Mouse (Mus musculus) v-Abl transformed pro-B cells (cell line): ENCODE data around the gene Dnajc25.

Source experiments
- in situ Hi-C, 2 experiments: fragments of 400-800 bp; cut with MboI; formaldehyde crosslinking; loops; one replicate each; pipeline ENCODE4 v1.15.1; 2025; ENCODE audit not compliant: unreplicated experiment in 2 of 2

Dnajc25 gene

DNA sequence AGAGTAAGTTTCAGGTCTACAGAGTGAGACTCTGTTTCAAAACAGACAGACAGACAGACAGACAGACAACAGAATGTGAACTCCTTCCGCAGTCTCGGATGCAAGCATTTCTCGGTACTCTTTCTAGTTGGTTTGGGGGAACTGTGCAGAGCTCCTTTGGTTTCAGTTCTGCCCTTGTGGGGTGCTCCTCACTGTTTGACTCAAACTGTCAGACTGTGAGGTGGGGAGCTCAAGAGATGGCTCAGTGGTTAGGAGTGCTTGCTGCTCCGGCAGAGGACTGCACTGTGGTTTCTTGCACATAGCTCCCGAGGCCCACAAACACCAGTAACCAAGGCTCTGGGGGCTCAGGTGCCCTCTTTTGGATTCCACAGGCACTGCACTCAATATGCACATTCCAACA is 48.2 kb downstream of the Dnajc25 start:
- in situ Hi-C loops = loop anchor here in 1 of 2 experiments (25.0 kb wide), 1 partner anchor 956 kb away; no protein-coding TSS in a partner anchor

DNA sequence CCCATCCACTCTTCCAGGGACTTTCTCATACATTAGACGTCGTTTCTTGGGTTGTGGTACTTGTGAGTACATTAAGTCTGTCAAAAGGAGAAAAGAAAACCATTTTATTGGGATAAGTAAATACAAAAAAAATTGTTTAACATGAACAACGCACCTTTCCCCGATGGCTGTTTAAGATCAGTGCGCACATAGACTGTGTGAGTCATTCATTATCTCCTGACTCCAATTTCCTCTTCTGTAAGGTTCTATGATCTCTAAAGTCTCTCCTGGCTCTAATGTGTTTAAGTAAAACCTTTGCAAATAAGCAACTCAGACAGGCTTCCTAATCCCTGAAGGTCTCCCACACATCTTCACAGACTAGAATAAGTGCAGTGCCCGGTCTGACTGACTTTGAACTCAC is 49.0 kb downstream of the Dnajc25 start:
- in situ Hi-C loops = loop anchor here in 1 of 2 experiments (25.0 kb wide), 1 partner anchor 957 kb away; no protein-coding TSS in a partner anchor

DNA sequence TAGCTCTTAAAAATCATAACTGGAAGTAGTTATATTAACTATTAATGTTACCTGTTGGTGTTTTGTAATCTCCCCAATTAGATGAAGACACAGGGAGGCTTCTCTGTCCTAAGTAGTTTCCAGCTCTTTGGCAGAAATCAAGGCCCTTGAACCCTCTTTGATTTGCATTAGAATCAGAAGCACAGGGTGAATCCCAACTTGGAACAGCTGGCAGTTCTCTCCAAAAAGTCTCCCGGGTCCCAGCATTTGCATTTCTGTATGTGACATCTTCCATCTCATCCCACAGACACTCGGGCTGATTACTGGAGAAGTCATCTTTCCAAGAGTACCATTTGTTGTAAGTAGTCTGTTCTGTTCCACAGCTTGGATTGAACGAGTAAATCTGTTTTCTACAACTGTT is 52.4 kb downstream of the Dnajc25 start:
- in situ Hi-C loops = loop anchor here in 1 of 2 experiments (25.0 kb wide), 1 partner anchor 960 kb away; no protein-coding TSS in a partner anchor

DNA sequence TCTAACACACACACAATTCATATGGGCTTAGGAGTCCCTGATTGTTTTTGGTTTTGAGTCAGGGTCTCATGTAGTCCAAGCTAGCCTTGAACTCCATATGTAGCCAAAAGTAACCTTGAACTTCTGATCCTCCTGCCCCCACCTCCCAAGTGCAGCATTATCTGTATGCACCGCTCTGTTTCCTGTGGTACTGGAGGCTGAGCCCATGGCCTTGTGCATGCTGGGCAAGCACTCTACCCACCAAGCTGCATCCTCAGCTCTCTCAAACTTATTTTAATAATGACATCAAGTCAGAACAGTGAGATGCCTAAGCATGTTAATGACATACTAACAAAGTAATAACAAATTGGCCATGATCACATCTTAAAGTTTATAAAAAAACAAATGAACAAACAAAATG is 56.2 kb downstream of the Dnajc25 start:
- in situ Hi-C loops = no loop called here

DNA sequence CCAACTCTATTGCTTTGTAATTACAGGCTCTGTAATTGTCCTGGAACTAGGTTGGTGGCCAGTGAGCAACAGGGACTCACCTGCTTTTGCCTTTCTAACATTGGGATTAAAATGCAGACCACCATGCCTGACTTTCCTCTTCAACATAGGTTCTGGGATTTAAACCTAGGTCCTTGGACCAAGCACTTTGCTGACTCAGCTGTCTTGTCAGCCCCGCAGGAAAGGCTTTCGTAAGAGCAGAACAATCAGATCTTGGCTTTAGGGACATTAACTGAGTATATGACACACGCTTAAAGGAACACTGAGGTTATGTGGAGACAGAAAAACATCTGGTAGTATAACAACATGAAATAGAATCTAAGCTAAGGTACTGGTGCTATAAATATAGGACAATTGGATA is 63.1 kb downstream of the Dnajc25 start:
- in situ Hi-C loops = no loop called here

DNA sequence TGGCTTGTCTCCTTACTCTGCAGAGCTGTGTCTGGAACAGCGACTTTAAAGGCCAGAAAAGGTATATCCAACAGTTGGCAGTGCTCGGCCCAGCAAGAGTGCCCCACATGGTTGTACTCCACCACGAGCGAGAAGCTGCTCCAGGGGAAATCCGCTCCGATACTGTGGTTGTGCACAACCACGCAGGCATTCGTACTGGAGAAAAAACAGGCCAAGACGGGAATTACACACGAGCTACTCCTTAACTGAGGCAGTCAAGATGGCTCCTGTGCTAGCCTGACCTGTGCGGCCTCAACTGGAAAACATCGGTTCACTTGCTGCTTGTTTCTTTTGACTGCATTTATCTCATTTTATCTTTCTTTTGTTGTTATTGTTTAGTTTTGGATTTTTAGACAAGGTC is 67.7 kb downstream of the Dnajc25 start:
- in situ Hi-C loops = no loop called here

DNA sequence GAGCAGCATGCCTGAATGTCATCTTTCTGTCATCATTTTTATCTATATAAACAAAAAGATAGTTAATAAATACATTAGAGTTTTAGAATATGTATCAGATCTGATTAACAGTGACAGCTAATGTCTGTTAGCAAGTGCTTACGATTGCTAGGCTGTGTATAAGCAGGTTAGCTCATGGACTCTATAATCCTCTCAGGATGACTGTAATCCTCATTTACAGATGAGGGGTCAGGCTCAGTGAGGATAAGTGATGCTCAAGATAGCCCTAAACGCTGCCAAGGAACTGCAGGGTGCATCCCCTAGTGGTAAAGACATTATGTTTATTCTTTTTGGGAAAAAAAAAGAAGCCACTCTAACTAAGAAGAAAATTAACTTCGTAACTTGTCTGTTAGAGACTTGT is 74.4 kb downstream of the Dnajc25 start:
- in situ Hi-C loops = no loop called here
